34 mouse cellular contexts compared by ENCODE assay signal in the genomic region with DNA sequence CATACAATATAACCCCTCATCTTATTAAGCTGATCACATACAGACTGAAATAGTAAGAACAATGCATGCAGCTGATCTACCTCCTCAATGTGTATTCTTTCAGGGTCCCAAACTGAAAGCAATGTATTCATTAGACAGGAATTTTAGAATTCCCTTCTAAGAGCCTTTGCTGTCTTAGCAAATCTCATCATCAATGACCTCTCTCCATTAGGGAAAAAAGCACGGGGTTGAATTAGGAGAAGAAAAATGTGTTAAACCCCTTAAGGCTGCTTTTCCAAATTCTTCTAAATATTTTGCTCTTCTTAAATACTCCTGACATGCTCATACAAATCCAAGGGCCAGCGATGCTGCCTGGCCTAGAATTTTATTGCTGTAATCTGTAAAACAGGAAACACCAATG.
"Had no signal": no experiment of that assay in that cellular context is flagged by ENCODE, and none has a peak within 500 bp of the region (broad histone marks: within the 10 kb centered on the region; RNA-seq: fewer than 3 reads in every experiment).

No protein-coding gene starts in this region.

- H3K27me3 ChIP-seq: heart, embryonic 12.5 days; heart, embryonic 13.5 days; heart, embryonic 15.5 days; hindbrain, embryonic 12.5 days; hindbrain, embryonic 13.5 days; hindbrain, embryonic 15.5 days; intestine, embryonic 15.5 days; kidney, embryonic 15.5 days had no signal

- H3K4me1 ChIP-seq: hindbrain, embryonic 12.5 days; hindbrain, embryonic 13.5 days; hindbrain, embryonic 15.5 days had no signal

- H3K4me2 ChIP-seq: heart, embryonic 11.5 days; heart, embryonic 12.5 days; heart, embryonic 13.5 days; heart, embryonic 15.5 days; hindbrain, embryonic 12.5 days; hindbrain, embryonic 13.5 days; hindbrain, embryonic 14.5 days; hindbrain, embryonic 15.5 days; intestine, embryonic 15.5 days; kidney, embryonic 15.5 days had no signal

- H3K27ac ChIP-seq: heart, embryonic 10.5 days; heart, embryonic 13.5 days; heart, embryonic 15.5 days; hindbrain, embryonic 10.5 days; hindbrain, embryonic 12.5 days; hindbrain, embryonic 13.5 days; hindbrain, embryonic 14.5 days; hindbrain, embryonic 15.5 days; hindbrain, postnatal 0 days; intestine, embryonic 15.5 days; kidney, embryonic 15.5 days; layer of hippocampus, adult 2 months; left cerebral cortex, adult 2 months had no signal

- ATAC-seq: hindbrain, embryonic 16.5 days; hindbrain, postnatal 0 days; inflammation-experienced regulatory T-cells, adult 6 months; intestine, embryonic 15.5 days; intestine, embryonic 16.5 days; intestine, postnatal 0 days had no signal

- H3K4me3 ChIP-seq: heart, embryonic 10.5 days; heart, embryonic 12.5 days; heart, embryonic 13.5 days; heart, embryonic 15.5 days; hindbrain, embryonic 10.5 days; hindbrain, embryonic 12.5 days; hindbrain, embryonic 13.5 days; hindbrain, embryonic 15.5 days; intestine, embryonic 15.5 days; kidney, embryonic 15.5 days; layer of hippocampus, adult 2 months; left cerebral cortex, adult 2 months had no signal

- H3K36me3 ChIP-seq: heart, embryonic 15.5 days; hindbrain, embryonic 12.5 days; hindbrain, embryonic 13.5 days; hindbrain, embryonic 15.5 days; intestine, embryonic 15.5 days; kidney, embryonic 15.5 days had no signal

- H3K9ac ChIP-seq: heart, embryonic 12.5 days; heart, embryonic 13.5 days; heart, embryonic 15.5 days; hindbrain, embryonic 12.5 days; hindbrain, embryonic 13.5 days; hindbrain, embryonic 14.5 days; hindbrain, embryonic 15.5 days; intestine, embryonic 15.5 days; kidney, embryonic 15.5 days had no signal

- H3K9me3 ChIP-seq: heart, embryonic 15.5 days; hindbrain, embryonic 13.5 days; hindbrain, embryonic 15.5 days; intestine, embryonic 15.5 days had no signal

- DNase-seq: heart, postnatal 10 days; heart, postnatal 14 days; heart, postnatal 36 days; heart, postnatal 4 days; kidney, adult 11 months; kidney, adult 18-20 months; kidney, adult 2 months; kidney, adult 9 months; kidney, postnatal 10 days; kidney, postnatal 14 days; kidney, postnatal 25 days; kidney, postnatal 36 days; kidney, postnatal 4 days; layer of hippocampus, adult 9-11 months; layer of hippocampus, postnatal 36 days had no signal
